Mouse (Mus musculus): ENCODE results near the gene Tex33. TPM values are rescaled to one million over a fixed set of nuclear protein-coding genes. Genes with fewer than 3 reads are reported as not detected.
"Not testable (repeated sequence)": the region's sequence is repeated elsewhere in the genome, so short reads cannot be mapped to it uniquely, and the experiment has no call there.

The Tex33 gene
- total RNA-seq, 2 experiments from 2014 or later: 0.43 TPM; not detected in 1

DNA sequence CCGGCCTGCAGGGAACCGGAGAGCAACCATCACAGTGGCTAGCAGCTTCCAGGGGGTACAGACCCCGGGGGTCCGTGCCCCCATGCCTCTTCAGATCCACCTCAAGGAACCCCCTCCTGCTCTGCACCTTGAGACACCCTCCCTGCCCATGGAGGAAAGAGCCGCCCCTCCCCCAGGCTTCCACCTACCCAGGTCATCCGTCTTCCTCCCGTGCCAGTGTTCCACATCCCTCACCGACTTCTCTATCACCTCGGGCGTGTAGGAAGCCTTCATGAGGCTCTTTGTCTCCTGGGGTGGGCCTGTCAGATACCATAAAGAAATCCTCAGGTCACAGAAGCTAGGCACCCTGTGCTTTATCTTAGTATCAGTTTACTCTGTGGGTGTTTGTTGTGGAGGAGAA, 17.2 kb downstream of the Tex33 start:
- no peak for DNase-seq (ENCODE audit: low spot score in 2 of 2)

DNA sequence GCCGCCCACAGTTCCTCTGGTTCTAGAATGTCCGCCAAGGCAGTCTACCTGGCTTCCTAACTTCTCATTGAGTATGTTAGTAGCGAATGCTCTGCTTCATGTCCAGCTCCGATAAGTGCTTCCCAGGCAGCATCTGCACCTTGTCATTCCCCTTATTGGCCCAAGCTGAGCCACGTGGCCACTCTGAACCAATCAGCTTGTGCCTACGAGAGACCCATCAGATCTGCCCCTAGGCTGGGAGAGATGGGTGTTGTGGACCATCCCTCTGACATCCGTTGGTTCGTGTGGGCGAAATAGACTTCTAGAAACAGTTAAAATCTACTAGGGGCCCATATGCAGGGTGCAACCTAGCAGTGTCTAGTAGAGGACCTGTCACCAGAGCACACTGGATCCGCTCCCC, 17.9 kb downstream of the Tex33 start:
- DNase-seq (ENCODE audit: low spot score in 2 of 2): no peak

DNA sequence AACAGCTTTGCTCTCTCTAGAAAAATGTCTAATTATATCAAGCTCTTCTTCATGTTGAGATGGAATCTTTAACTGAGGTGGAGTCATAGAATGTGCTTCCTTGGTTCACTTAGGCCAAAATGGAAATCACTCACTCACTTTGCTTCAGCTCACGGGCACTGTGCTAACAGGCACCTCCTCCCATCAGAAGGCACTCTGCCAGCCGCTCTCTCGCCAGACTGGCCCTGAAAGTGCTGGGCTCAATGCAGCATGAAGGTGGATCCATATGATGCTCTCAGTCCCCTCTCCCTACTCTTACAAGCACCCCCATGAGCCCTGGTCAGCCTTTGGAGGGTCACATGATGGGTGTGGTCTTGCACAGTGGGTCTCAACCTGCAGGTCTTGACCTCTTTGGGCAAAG, 21.5 kb downstream of the Tex33 start:
- no peak for DNase-seq (ENCODE audit: low spot score in 2 of 2)

DNA sequence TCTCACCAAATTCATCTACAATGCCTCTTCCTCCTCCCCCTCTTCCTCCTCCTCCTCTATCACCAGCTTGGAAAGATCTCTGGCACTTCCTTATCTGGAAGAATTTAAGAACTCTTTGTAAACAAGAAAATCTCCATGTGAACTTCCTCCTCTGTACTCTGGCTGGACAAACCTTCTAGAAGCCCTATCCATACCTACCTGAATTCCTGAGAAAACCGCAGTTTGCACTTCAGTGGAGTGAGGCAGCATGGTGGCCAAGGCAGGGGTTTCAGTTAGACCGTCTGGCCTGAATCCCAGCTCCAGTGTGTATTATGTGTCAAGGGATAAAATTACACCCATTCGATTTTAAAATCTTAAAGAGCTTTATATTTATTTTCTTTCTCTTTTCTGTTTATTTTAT, 22.9 kb downstream of the Tex33 start:
- DNase-seq (ENCODE audit: low spot score in 2 of 2): no peak

DNA sequence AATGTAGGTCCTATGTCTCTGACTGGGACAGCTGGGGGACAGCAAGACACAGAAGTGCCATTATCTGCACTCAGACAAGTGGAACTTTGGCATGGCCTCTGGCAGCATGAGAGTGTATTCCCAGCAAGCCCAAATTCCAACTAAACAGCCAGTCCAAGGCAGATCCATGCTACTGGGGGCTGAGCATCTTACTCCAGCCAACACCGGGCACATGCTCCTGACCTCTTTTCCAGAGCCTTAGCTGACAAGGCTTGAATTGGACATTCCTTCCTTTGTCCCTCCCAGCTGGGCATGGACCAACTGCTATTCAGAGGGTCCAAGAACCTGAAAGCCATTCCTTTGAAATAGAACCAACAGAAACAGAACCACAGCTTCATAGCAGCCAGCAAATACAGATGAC, 26.1 kb downstream of the Tex33 start:
- peak in 1 of 2 experiments; percentile 70 for DNase-seq (ENCODE audit: low spot score in 2 of 2)

DNA sequence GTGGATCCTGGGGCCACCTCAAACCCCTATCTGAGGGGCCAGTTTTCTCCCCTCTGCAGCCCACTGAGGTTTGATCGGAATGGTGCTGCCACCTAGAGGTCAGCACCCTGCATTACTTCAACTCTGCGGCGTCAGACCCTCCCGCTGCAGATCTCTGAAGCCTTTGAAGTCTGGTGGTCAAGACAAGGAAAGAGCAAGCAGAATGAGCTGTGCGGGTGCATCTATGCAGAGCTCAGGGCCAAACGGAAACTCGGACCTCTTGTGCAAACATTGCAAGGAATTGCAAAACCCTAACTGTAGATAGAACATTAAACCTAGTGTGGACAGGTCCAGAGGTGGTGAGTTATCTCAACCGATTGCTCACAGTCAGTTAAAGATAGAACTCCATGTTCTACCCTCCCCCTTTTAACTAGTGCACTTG, 26.8 kb downstream of the Tex33 start:
- DNase-seq (ENCODE audit: low spot score in 2 of 2): peak in 1 of 2 experiments; percentile 27

DNA sequence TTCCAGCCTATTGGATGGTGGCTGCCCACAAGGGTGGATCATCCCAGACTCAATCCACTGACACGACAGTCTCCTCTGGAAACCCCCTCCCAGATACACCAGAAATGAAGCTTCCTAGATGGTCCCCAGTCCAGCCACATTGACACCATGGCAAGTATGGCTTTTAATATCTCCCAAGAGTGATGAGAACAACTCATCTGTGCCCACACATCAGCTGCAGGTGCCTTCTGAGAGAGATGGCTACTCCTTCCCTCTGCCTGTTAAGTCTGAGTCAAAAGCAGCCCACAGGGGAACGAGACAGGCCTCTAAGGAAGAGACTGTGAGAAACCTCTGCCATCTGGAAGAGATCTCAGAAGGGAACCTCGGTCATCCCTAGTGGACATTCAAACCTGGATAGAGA, 27.9 kb downstream of the Tex33 start:
- no peak for DNase-seq (ENCODE audit: low spot score in 2 of 2)

DNA sequence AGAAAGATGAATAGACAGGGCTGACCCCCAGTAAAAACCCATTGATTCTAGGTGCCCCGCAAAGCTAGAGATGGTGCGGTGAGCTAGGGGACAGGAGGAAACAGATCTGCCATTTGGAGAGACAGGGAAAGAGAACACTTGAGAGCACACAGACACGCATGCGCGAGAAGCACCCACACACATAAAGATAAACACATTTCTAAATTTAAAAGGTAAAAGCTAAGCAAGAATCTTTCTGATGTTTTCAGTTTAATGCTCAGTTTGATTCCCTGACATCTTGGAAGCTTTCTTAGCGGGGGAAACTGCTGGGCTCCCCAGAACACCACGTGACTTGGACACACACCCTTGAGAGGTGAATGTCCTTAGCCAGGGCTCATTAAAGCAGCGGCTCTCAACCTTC, 28.8 kb downstream of the Tex33 start:
- no peak for DNase-seq (ENCODE audit: low spot score in 2 of 2)

DNA sequence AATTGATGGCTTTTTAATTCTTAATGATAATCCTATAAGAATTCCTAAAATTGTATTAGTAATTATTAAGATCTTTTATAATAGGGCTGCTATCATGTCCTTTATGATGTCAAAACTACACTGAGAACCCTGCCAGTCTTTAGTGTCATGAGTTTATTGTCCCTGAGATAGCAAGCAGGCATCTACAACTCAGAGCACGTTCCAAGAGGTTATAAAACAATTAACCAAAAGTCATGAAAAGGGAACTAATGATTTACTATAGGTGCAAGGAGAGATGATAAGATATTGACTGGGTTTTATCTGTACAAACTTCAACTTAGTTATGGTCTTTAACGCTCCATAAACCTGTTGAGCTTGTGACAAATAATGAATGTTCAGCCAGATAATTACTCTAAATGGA, 29.8 kb downstream of the Tex33 start:
- no peak for DNase-seq (ENCODE audit: low spot score in 2 of 2)

DNA sequence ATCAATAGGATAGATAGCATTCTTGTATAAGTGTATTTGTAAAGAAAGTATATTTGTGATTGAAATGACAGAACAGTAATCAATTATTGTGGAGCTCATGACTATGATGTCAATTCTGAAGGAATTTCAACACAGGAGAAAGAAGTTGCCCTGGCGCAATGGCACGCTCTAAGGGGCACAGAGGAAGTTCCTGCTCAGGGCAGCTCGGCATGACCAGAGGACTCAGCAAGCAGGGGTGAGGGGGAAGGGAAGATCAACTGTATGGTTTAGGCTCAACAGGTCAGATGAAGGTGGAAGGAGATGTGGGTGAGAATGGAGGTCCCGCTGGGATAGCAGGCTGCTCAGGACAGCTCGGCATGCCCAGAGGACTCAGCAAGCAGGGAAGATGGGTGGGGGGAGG, 40.2 kb downstream of the Tex33 start:
- DNase-seq (ENCODE audit: low spot score in 2 of 2): no peak

DNA sequence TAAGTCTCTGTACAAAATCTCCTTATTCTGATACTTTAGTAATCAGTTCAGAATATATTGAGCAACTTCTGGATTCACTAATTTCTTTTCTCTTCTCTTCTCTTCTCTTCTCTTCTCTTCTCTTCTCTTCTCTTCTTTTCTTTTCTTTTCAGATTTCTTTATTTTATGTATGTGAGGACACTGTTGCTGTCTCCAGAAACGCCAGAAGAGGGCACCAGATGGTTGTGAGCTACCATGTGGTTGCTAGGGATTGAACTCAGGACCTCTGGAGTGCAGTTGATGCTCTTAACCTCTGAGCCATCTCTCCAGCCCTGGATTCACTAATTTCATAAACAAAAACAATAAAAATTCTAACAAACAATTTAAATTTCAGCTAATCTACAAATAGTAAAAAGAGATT, 40.8 kb downstream of the Tex33 start:
- DNase-seq (ENCODE audit: low spot score in 2 of 2): peak; percentile 42 to 66

DNA sequence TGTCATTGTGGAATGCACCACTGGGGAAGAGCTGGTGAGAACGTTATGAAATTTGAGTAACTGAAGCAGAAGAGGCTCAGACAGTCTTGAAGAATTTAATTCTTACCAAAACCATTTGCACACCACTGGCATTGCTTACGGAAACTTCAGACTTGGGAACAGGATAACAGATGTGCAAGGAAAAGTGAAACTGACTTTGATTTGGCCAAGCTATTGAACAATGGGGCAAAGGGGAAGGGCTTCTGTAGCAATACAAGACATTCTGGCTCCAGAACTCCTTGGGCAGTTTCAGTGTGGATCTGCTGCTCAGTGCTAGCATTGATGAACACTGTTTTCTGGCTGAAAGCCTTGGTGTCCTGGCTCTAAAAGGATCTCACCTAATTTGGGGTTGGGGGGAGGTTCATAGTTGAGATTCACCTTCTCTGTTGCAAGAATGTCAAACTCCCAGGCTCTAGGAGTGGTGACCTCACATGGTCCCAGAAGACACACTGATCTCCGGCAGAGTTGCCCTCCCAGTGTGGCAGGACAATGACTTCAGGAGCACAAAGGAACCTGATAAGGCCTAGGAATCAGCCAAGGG, 44.0 kb downstream of the Tex33 start:
- DNase-seq (ENCODE audit: low spot score in 2 of 2): no peak

DNA sequence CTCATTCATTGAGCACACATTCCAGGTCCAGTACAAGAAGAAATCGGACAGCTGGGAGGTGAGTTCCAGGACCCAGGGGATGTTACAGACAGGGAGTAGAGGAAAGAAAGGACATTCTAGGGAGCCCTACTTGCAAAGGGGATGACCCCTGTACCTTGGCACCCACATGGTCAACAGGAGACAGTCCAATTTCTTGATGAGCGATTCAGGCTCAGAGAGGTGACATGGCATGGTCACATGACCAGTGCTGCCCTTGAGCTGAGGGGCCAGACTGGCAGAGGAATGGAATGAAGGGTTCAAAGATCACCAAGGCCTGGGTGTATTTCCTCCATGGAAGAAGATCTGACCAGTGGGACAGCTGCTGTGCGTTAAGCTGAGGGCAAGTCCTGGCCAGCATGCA, 51.1 kb downstream of the Tex33 start:
- no peak for DNase-seq (ENCODE audit: low spot score in 2 of 2)

DNA sequence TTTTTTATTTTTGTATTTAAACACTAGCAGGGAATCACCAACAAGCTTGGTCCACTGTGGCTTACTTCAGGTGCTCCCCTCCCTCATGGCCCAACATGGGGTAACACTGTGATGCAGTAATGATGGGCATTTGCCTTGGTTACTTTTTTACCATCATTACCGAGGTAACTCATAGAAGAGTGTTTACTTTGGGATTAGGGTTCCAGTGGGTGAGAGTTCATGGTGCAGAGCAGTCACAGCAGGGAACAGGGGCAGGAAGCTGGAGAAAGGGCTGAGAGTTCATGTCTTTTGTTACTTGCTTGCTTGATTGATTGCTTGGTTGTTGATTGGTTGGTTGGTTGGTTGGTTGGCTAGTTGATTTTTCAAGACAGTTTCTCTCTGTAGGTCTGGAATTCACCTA, 52.0 kb downstream of the Tex33 start:
- no peak for DNase-seq (ENCODE audit: low spot score in 2 of 2)

DNA sequence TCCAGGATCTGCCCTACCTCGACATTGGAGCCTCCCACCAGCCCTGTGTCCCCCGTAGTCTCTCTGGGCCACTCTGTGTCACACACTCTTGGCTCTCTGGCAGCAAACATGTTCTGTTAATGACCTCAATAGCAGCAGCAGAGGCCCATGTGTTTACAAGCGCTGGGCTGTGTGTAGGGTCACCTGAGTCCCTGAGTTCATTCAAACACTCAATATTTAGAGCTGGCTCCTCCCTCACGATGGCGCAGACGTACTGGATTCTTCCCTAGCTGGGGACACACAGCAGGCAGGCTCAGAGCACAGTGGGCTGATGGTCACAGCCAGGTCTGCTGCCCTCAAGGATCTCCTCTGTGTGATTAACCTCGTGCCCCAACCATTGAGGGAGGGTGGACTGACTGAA, 54.8 kb downstream of the Tex33 start:
- DNase-seq (ENCODE audit: low spot score in 2 of 2): not testable (repeated sequence)

DNA sequence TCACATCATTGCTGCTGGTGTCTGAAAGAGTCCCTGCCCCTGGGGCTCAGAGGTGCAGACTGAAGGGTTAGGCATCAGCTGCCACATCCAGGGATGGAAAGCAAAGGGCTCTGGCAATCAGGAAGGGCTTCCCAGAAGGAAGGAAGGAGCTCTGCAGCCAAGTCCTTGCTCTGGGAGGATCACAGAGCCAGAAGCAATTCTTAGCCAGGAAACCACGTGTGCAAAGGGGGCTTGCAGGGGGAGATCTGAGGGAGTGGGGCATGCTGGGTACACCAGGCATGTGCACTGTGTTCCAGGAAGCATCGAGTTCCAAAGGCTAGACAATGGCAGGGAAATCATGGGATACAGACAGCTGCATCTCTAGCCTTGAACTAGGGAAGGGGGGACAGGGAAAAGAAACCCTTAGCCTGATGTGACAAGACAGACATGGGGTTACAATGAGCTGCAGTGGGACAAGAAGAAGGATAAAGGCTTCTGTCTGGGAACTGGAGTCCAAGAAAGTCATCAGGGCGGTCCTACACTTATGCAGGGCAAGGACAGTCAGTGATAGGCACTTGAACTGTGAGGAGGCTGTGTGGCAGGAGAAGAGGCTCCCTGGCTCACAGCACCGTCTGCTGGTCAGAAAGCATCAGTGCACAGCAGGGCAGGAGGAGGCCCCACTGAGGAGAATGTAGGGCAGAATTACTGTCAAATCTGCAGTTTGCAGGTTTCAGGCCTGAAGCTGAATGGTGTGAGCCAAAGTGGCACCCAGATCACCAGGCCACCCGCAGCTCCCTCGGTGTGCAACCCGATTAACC, 55.9 kb downstream of the Tex33 start:
- peak; percentile 56 to 67 for DNase-seq (ENCODE audit: low spot score in 2 of 2)

DNA sequence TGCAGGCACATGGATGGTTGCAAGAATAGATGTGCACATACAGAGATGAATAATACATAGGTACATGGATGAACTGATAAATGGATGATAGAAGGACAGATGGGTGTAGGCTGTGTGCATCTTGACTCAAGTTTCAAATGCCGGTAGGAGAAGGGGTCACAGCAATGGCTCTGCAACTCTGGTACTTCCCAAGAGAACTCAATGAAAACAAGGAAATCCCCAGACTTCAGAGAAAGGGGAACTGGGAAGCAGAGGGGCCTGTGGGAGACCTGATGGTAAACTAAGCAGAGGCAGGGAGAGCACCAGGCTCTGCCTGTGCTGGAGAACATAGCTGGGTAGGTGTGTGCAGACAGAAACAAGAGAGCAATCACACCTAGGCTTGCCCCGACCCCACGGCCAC, 61.3 kb downstream of the Tex33 start:
- DNase-seq (ENCODE audit: low spot score in 2 of 2): no peak

DNA sequence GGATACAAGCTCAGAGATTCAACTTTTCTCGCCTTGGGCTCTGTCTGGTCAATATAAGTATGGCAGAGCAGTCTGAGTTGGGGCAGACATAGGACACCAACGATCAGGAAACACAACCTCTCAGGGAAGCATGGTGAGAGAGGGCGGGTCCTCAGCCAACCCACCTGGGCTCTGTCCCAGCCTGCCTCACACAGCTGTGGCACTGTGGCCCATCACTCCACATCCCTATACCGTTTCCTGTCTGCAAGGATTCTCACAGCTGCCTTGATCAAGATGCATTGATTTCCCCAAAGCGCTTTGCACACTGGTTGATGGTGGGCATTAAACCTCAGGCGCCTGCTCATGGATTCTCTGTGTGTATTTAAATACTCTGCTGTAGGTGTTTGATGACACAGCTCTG, 62.7 kb downstream of the Tex33 start:
- DNase-seq (ENCODE audit: low spot score in 2 of 2): no peak

DNA sequence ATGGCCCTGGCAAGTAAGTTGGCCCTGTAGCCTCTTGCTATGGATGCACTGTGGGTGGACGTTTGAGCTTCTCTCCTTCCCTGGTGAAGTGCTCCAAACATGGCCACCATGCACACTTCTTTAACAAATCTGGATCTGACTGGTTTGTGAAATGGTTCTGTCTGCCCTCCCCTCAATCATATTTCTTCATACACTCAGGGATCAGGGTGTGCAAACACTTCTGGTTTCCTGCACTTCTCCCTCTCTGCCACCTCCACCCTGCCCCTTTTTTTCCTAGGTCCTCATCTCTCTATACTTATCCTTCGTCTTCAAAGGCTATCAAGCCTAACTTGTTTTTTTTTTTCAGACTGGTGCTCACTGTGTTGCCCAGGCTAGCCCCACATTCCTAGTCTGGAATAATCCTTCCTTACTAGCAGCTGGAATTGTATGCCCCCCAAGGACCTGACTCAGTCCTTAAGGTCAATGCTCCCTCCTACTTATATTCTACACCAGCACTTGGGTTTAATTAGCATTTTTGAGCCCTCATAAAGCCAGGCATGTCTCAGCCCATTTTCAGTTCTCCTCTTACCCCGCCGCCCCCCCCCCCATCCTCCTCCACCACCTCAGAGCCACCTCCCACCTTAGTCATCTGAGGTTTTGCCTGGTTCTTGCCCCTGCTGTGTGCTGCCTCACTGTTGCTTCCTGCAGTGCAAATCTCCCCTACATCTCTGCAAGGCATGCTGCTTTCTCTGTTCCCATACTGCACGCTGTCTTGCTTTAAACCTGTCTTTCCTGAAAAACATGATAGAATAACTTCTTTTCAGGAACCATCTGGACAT, 64.0 kb downstream of the Tex33 start:
- no peak for DNase-seq (ENCODE audit: low spot score in 2 of 2)

DNA sequence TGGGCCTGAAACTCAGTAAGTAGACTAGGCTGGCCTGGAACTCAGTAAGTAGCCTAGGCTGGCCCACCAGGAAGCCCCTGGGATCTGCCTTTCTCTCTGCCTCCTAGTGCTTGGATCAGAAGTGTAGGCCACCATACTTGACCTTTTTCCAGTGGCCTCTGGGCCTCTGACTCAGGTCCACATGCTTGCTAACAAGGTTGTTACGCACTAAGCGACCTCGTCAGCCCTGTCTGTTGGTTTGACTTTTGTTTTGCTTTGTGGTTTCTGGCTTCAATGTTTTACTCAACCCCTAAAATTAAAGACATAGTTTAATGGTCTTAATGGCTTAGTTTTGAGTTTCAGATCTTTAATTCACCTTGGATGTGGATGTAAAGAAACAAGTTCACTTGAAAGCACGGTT, 65.0 kb downstream of the Tex33 start:
- DNase-seq (ENCODE audit: low spot score in 2 of 2): no peak

DNA sequence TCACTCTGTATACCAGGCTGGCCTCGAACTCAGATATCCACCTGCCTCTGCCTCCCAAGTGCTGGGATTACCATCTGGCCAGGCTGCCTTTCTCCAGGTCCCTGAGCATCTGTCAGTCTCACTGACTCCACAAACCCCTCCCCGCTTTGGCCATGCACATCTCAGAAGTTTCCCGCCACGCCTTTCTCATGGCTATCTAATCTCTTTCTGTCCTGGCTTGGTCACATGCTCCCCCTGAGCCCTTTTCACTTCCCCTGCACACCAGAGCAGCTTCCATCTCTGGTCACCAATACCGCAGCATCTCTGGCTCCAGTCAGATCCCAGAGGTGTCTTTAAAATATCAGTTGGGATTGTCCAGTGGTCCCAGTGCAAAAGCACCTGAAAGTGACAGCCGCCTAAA, 65.7 kb downstream of the Tex33 start:
- not testable (repeated sequence) for DNase-seq (ENCODE audit: low spot score in 2 of 2)

DNA sequence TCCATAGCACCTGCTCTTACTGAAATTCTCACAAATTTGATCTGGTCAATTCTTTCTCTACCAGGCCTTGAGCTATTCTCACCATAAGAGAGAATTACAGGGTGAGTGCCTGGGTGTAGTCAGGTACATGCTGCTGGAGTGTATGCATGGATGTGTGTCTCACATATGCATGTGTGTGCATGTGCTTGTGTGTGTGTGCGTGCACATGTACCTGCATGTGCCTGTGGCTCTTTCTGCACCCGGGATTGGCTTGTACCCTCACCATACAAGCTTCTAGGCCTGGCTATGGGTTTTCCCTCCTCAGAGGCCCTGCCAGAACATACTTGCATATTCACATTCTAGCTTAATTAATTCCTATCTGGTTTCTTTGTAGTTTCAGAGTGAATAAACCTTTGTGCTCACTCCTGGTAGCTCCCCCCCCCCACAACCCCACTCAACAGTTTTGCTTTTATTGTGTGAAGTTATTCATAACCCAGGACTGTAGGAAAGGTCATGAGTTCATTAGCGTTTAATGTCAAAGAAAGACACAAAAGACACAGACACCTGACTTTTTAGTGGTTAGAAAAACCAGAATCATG, 67.1 kb downstream of the Tex33 start:
- no peak for DNase-seq (ENCODE audit: low spot score in 2 of 2)
